Mouse (Mus musculus) liver, adult 10 weeks (tissue): ENCODE data around the gene Proser3. TPM values are rescaled to one million over a fixed set of nuclear protein-coding genes. Genes with fewer than 3 reads are reported as not detected.

Experiments used
- polyA plus RNA-seq: library from polyadenylated mRNA; stranded (reverse); fragments of 350-450 nt; fragmentation: Illumina TruSeq; extraction: RNeasy Lipid Tissue Mini Kit (QIAGEN cat#74804); gene quantifications from one replicate; pipeline ENCODE4 v1.2.3, GENCODE M21; 2014; ENCODE audit warnings: low read depth, low replicate concordance

The Proser3 gene
- 0.34 TPM for polyA plus RNA-seq

GRCm38 (mm10) chr7:30552102-30553020 is at the start of gene Proser3, which contains the start of gene Hspb6:
TSS of gene Proser3 (minus strand) at chr7:30552299.
TSS of gene Hspb6 (plus strand) at chr7:30552178.

GRCm38 (mm10) chr7:30598786-30599185 is 46.7 kb upstream of the Proser3 start, which contains the start of gene Zbtb32:
TSS of gene Zbtb32 (minus strand) at chr7:30598909.

GRCm38 (mm10) chr7:30588676-30589434 is 36.8 kb upstream of the Proser3 start, which contains the start of gene Kmt2b:
TSS of gene Kmt2b (minus strand) at chr7:30588726.

GRCm38 (mm10) chr7:30564970-30565571 is 13.0 kb upstream of the Proser3 start, which contains the start of gene Igflr1:
TSS of gene Igflr1 (plus strand) at chr7:30565427.

GRCm38 (mm10) chr7:30563117-30563905 is 11.2 kb upstream of the Proser3 start, which contains the start of the genes U2af1l4, Gm49396 and Psenen:
TSS of gene U2af1l4 (plus strand) at chr7:30563301.
TSS of gene Gm49396 (plus strand) at chr7:30563344.
TSS of gene Psenen (minus strand) at chr7:30563627.

GRCm38 (mm10) chr7:30559443-30559954 is 7.4 kb upstream of the Proser3 start, which contains the start of gene Lin37:
TSS of gene Lin37 (minus strand) at chr7:30559838.

GRCm38 (mm10) chr7:30534633-30535577 is 17.2 kb downstream of the Proser3 start, which contains the start of gene Arhgap33:
TSS of gene Arhgap33 (minus strand) at chr7:30535060.

GRCm38 (mm10) chr7:30493401-30493931 is 58.6 kb downstream of the Proser3 start, which contains the start of gene Prodh2:
TSS of gene Prodh2 (plus strand) at chr7:30493622.

Other genes starting within 250 kb of the Proser3 start
- 1.9 TPM for gene Alkbh6, start 243.6 kb downstream of the Proser3 start, polyA plus RNA-seq
- gene Syne4, start 237.5 kb downstream of the Proser3 start, polyA plus RNA-seq = not detected
- gene E130208F15Rik, start 230.6 kb downstream of the Proser3 start, polyA plus RNA-seq = 0.50 TPM
- 2.9 TPM for gene Sdhaf1, start 228.4 kb downstream of the Proser3 start, polyA plus RNA-seq
- gene Lrfn3, start 189.5 kb downstream of the Proser3 start, polyA plus RNA-seq = 0.85 TPM
- 6.5 TPM for gene Tyrobp, start 138.5 kb downstream of the Proser3 start, polyA plus RNA-seq
- gene Hcst, start 132.4 kb downstream of the Proser3 start, polyA plus RNA-seq = not detected
- gene Nfkbid, start 130.6 kb downstream of the Proser3 start, polyA plus RNA-seq = not detected
- gene Aplp1, start 106.8 kb downstream of the Proser3 start, polyA plus RNA-seq = not detected
- not detected for gene Kirrel2, start 94.6 kb downstream of the Proser3 start, polyA plus RNA-seq
- not detected for gene Nphs1, start 94.0 kb downstream of the Proser3 start, polyA plus RNA-seq
- 10.0 TPM for gene Prodh2, start 58.7 kb downstream of the Proser3 start, polyA plus RNA-seq
- not detected for gene Arhgap33, start 17.2 kb downstream of the Proser3 start, polyA plus RNA-seq
- 13.0 TPM for gene Hspb6, start 121 bp downstream of the Proser3 start, polyA plus RNA-seq
- 5.1 TPM for gene Lin37, start 7.5 kb upstream of the Proser3 start, polyA plus RNA-seq
- 14.8 TPM for gene U2af1l4, start 11.0 kb upstream of the Proser3 start, polyA plus RNA-seq
- gene Gm49396, start 11.0 kb upstream of the Proser3 start, polyA plus RNA-seq = 1.6 TPM
- 23.8 TPM for gene Psenen, start 11.3 kb upstream of the Proser3 start, polyA plus RNA-seq
- gene Igflr1, start 13.1 kb upstream of the Proser3 start, polyA plus RNA-seq = not detected
- 2.6 TPM for gene Kmt2b, start 36.4 kb upstream of the Proser3 start, polyA plus RNA-seq
- gene Zbtb32, start 46.6 kb upstream of the Proser3 start, polyA plus RNA-seq = not detected
- gene Upk1a, start 60.5 kb upstream of the Proser3 start, polyA plus RNA-seq = not detected
- 967 TPM for gene Cox6b1, start 73.9 kb upstream of the Proser3 start, polyA plus RNA-seq
- gene Etv2, start 83.6 kb upstream of the Proser3 start, polyA plus RNA-seq = not detected
- 0.50 TPM for gene Rbm42, start 98.0 kb upstream of the Proser3 start, polyA plus RNA-seq
- gene Haus5, start 112.7 kb upstream of the Proser3 start, polyA plus RNA-seq = 0.93 TPM
- gene Pmis2, start 119.3 kb upstream of the Proser3 start, polyA plus RNA-seq = not detected
- gene 2200002J24Rik, start 146.6 kb upstream of the Proser3 start, polyA plus RNA-seq = not detected
- gene Atp4a, start 159.9 kb upstream of the Proser3 start, polyA plus RNA-seq = 0.21 TPM
- 28.3 TPM for gene Tmem147, start 177.2 kb upstream of the Proser3 start, polyA plus RNA-seq
- not detected for gene Gapdhs, start 191.4 kb upstream of the Proser3 start, polyA plus RNA-seq
- gene Sbsn, start 199.2 kb upstream of the Proser3 start, polyA plus RNA-seq = not detected
- not detected for gene Dmkn, start 211.5 kb upstream of the Proser3 start, polyA plus RNA-seq
- gene Krtdap, start 235.6 kb upstream of the Proser3 start, polyA plus RNA-seq = not detected